Mouse (Mus musculus): ENCODE data around the gene Ttc7. TPM values are rescaled to one million over a fixed set of nuclear protein-coding genes. Genes with fewer than 3 reads are reported as not detected.
A peak's percentile ranks its signal among the peaks of the same experiment; 100 is the strongest.
"Not testable (repeated sequence)": the region's sequence is repeated elsewhere in the genome, so short reads cannot be mapped to it uniquely, and the experiment has no call there.

Ttc7 gene
- total RNA-seq, 2 experiments from 2014 or later, result 10.4 to 13.0 TPM

DNA sequence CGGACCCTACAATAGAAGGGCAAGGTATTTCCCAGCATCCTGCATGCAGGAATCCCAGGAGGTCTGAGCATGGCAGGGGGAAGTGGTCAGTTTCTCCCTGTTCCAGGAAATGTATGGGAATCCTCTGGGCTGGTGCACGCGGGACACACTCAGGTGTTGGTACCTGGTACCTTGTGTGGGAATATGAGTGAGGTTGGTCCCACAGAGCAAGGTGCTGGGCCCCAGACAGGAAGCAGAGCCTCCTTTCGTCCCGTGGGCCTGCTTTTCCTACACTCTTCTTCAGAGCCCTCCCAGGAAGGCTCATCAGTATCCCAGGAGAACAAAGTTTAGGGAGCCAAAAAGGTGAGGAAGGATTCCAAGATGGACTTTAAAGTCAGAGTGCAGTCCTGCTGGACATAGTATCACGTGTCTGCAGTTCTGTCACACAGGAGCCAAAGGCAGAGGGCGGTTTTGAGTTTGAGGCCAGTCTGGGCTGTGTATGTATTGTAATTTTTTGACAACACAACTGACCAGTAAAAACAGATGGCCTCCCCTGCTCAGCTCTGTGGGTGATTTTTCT lies 1.9 kb downstream of the Ttc7 start:
- intact Hi-C loops (cut with DNase I), result no loop called here
- no peak for DNase-seq (ENCODE audit: low spot score)

DNA sequence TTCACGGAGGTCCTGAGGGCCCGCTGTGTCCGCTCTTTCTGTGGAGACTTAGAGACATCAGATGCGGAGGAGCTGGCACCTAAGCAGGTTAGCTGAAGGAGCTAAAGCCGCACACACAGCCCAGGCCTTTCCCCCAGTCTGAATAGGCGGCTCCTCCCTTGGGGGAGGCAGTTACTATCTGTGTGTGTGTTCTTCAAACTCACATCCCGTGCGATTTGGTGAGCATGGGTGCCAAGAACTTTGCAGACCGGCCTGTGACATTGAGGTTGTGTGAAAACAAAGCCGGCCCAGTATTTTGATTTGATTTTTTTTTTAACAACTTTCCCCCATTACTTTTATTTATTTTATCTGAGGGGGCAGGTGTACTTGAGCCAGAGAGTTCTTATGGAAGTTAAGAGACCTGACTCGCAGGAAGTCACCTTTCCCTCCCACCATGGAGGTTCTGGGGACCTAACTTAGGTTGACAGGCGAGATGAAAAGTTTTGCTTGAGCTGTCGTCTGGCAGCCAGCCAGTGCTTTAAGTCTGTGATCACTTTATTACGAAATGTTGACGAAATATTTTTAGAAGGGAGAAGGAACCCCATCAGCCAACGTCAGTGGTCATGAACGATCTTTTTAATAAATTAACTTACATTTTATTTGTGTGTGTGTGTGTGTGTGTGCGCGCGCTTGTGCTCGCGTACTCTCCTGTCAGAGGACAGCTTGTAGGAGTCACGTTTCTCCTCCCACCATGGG lies 3.2 kb downstream of the Ttc7 start:
- intact Hi-C loops (cut with DNase I), result no loop called here

DNA sequence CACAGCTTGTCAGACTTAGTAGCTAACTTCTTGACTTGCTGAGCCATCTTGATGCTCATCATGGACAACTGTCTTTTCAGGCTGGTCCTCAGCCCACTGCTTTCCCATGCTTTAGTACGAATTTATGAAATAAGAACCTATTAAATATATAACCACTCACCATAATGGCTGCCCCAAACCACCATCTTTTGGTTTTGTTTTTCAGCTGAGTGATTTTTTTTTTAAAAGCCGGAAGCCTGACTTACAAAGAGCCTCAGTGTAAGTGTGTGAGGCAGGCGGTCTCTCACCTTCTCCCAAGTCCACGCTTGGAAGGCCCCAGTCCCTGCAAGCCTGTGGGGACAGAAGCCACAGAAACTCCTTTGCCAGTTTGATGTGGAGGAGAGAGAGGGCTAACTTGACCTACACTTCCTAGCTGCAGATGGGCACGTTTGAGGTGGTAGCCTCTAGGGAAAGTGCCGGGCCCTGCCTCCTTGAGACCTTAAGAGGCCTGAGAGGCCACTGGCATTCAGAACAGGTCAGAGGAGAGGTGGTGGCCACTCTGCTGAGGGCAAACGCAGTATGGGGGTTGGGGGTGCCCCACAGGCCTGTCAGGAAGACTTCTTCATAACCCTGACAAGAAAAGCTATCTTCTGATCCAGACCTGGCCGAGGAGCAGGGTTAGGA lies 3.9 kb downstream of the Ttc7 start:
- DNase-seq (ENCODE audit: low spot score), result no peak
- intact Hi-C loops (cut with DNase I), result no loop called here

More for the DNA sequence above, 3.2 kb downstream of the Ttc7 start:
- DNase-seq (ENCODE audit: low spot score), result no peak

DNA sequence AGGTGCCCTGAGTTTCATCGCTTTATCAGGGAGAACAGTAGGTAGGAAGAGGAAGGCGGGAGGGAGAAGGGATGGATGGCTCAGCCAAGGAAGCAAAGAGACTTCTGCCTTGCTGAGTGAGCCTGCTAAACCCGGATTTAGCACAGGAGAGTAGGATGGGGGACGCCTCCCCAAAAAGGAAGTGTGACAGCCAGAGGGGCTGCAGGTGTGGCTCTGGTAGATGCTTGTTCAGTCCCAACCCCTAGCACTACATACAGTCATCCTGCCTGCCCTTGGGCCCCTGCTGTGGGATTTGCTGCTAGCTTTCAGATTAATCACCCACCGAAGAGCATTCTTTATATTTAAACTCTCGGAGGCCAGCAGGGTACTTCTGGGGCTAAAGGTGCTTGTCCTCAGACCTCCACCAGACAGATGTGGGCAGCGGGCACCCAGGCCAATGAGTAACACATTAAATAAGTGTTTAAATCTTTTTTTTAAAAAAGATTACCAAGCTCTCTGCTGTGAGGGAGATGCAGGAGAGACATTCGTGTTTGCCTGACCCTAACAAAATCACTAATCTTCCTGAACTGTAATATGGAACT lies 4.6 kb downstream of the Ttc7 start:
- no peak for DNase-seq (ENCODE audit: low spot score)

DNA sequence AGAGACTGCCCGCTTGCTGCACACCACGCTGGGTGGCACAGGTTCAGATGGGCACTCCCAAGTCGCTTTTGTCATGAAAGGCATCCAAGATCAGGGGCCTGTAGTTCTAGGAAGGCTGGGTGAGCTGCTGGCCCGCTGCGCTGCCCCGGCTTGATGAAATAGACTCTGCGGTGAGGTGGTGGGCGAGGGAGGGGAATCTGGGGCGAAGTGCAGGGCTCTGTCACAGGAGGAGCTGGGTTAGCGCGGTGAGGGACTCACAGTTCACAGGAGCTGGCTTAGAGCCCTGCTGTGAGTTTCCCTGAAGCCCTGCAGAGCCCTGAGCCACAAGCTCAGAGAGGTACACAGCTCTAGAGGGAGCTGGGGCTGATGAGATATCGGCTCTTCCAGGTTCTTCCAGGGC lies 5.4 kb downstream of the Ttc7 start:
- DNase-seq (ENCODE audit: low spot score), result no peak
- intact Hi-C loops (cut with DNase I), result no loop called here

More for the DNA sequence above, 4.6 kb downstream of the Ttc7 start:
- intact Hi-C loops (cut with DNase I), result no loop called here

DNA sequence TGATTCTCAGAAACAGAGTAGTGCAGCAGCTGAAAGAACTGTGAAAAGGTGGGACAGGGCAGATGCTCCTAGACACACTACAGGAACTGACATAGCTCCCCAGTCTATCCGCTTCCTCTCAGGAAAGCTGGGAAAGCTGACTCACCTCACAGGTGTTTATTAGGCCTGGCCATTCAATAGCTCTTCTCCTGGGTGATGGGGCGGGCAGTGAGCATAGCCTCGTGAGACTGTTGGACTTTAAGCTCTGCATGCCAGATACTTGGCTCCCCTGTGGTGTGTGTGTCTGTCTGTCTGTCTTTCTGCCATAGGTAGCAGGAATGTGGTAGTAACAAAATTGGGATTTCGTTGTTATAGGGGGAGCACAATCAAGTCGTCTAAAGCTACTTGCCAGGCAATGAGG lies 6.7 kb downstream of the Ttc7 start:
- intact Hi-C loops (cut with DNase I), result no loop called here

DNA sequence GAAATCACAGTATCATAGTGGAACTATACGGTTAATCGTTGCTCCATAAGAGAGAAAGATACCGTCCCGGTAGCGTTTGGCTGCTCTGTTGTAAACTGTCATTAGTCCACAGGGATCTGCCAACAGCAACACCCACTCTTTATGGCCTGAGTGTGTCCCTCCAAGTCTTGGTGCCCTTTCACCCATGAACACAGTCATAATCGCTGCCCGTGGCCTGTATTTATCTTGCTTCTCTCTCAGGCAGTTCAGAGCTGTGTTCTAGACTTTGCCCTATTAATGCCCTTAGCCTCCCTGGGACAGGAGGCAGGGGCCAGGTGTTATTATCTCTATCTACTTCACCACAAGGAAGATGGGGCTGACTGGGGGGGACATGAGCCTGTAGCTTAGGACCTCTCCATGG lies 8.4 kb downstream of the Ttc7 start:
- intact Hi-C loops (cut with DNase I), result no loop called here
- DNase-seq (ENCODE audit: low spot score), result no peak

More for the DNA sequence above, 6.7 kb downstream of the Ttc7 start:
- DNase-seq (ENCODE audit: low spot score), result no peak

DNA sequence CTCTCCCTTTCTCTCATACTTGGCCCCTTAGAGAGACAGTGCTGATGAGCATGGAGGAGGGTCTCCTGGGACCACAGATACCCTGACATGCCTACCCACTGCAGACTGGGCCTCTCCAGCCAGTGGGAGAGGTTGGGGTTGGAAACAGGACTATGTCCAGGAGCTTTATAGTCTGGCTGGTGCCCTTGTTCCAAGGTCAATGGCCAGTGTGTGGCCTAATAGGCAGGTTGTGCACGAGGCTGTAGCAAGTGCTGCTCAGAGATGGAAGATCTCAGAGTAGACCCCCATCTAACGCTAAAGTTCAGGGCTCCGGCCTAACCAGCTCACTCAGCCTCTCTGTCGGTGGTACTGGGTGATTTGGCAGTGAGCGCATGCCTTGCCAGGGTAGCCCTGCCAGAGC lies 9.1 kb downstream of the Ttc7 start:
- intact Hi-C loops (cut with DNase I), result no loop called here
- no peak for DNase-seq (ENCODE audit: low spot score)

DNA sequence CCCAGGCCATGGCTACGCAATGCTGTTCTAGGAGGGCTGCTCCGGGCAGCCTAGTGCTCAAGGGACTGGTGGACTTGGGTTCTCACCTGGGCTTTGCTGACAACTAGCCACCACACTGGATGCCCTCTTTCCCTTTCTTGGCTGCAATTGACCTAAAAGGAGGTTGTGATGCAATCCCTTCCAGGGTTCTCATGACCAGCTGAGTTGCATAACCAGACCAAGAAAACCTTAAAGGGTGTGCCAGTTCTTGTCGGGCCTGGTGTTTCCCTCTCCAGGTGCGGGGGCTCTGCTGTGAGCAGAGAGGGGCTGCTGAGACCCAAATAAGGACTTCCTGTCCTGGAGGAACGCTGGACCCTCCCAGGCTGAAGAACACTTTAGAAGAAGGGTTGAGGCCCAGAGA lies 10.4 kb downstream of the Ttc7 start:
- no peak for DNase-seq (ENCODE audit: low spot score)
- intact Hi-C loops (cut with DNase I), result no loop called here

DNA sequence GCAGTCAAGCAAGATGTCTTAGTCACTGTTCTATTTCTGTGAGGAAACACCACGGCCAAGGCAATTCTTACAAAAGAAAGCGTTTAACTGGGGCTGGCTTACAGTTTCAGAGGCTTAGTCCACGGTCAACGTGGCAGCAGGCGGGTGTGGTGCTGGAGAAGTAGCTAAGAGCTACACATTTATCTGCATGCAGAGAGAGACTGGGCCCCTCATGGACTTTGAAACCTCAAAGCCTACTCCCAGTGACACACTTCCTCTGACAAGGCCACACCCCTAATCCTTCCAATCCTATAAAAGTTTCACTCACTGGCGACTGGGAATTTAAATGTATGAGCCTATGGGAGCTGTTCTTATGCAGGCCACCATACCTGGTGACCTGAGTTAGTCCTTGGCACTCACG lies 13.1 kb downstream of the Ttc7 start:
- no peak for DNase-seq (ENCODE audit: low spot score)
- intact Hi-C loops (cut with DNase I), result no loop called here

DNA sequence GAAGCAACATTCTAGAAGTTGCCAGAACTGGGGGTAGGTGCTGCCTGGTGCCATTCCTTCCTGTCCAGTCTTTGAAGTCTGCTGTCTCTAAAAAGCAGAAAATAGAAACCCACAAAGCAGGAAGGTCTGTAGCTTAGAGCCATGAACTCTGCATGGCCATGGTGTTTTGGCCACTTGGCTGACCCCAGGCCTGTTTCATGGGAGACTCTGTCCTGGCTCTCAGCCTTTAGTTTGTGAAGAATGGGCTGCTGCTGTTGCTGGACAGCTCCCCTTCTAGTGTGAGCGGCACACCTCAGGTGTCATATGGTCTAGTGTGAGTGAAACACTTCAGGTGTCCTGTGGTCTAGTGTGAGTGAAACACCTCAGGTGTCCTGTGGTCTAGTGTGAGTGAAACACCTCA lies 14.0 kb downstream of the Ttc7 start:
- DNase-seq (ENCODE audit: low spot score); intact Hi-C loops (cut with DNase I): not testable (repeated sequence)

DNA sequence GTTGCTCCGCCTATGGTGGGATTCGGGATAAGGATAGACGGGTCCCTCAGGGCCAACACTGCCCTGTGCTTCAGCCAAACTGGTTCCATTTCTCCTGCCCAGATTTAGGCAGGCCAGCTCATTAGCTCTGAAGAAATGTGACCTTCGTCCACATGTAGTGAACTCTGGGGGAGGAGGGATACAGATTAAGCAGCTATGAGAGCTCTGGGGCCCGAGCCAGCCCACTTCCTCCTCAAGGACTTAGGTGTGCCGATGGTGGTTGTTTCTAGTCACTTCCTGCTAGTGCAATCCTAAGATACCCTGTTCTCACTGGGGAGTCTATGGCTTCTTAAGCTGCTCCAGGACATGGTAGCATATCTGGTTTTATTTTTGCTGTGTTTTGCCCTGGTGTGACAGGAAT lies 16.3 kb downstream of the Ttc7 start:
- intact Hi-C loops (cut with DNase I), result no loop called here
- no peak for DNase-seq (ENCODE audit: low spot score)

DNA sequence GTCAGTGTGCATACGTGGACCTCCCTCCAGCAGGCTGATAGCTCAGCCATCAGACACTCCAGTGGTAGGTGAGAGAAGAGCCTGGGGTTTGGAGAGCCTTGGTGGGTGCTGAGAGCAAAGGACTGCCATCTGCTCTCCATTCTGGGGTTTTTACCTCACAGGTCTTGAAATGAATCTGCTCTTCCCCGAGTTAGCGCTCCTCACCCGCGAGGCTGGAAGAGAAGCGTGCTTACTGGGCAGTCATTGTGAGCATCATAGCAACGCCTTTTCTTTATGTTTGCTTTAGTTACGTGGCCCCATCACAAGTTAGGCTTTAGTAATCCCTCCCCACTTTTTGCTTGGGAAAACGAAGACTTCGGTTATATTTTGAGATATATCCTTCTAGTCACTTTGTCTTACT lies 17.7 kb downstream of the Ttc7 start:
- no peak for DNase-seq (ENCODE audit: low spot score)
- intact Hi-C loops (cut with DNase I), result no loop called here

DNA sequence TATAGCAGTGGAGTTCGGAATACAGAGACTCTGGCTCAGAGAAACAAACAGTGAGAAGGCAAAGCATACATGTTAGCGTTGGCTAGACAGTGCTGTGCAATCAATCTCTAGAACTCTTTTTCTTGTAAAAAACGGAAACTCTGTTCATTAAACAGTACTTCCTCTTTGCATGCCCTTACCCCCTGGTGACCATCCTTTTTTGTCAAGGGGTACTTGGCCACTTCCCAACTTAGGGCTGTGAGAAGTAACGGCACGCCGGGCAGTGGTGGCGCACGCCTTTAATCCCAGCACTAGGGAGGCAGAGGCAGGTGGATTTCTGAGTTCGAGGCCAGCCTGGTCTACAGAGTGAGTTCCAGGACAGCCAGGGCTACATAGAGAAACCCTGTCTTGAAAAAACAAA lies 18.9 kb downstream of the Ttc7 start:
- intact Hi-C loops (cut with DNase I); DNase-seq (ENCODE audit: low spot score): not testable (repeated sequence)

DNA sequence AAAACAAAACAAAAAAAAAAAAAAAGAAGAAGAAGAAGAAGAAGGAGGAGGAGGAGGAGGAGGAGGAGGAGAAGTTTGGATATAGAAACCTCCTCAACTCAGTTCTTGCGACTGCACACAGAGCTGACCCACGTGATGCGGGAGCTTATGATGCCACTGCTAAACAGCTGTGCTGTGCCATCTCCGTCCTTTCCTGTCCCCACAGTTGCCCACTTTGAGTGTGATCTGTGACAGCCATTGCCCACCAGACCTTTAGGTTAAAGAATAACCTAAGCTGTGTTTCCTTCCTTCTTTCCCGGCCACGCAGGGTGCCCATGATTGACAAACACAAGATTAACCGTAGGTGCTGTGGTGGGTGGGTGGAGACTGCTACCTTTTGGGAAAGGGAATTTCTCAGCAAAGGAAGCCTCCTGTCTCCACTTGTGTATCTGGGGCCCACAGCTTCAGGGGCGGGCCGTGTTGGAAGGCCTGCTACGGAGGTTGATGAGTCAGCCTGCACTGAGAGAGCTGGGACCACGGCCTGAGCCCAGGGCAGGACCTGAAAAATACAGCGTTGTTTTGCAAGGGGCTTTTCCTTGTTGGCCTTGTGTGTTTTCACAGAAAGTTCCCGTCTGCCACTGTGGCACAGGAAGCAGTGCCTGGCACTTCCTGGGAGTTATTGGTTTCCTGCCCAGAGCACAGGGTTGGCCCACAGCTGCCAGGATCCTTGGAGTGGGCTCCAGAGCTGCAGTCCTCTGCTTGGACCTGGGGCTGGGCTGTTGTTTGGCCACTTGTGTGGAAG lies 19.5 kb downstream of the Ttc7 start:
- intact Hi-C loops (cut with DNase I), result no loop called here
- peak; percentile 37 for DNase-seq (ENCODE audit: low spot score)

DNA sequence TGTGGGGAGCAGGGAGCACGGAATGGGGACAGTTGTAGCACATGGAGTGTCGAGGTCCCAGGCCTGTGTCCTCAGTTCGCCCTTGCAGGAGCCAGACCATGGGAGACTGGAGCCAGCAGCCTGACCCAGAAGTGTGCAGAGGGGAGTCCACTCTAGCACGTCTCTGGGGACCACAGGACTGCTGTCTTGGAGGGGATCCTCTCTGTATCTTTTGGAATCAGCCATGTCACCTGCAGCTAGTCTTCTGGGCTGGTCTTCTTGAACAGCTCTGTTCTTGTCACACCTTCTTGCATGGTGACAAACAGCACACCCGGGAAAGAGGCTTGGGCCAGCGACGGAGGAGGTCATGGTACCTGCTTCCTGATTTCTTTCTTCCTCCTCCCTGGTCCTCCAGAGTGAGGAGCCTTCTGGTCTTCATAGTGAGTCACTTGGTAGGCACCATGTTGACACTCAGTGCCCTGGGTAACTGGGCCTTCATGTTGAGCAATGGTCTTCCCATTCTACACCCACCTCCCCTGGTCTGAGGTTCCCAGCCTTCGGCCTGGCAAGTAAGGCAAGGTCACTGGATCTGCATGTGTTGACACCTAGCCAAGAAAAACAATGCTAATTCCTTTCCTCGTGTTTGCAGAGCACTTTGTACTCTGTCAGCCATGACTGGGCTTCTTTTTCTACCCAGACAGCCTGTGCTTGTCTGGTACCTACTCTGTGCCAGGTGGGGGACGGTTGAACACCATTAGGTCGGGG lies 21.6 kb downstream of the Ttc7 start:
- no peak for DNase-seq (ENCODE audit: low spot score)
- intact Hi-C loops (cut with DNase I), result no loop called here

DNA sequence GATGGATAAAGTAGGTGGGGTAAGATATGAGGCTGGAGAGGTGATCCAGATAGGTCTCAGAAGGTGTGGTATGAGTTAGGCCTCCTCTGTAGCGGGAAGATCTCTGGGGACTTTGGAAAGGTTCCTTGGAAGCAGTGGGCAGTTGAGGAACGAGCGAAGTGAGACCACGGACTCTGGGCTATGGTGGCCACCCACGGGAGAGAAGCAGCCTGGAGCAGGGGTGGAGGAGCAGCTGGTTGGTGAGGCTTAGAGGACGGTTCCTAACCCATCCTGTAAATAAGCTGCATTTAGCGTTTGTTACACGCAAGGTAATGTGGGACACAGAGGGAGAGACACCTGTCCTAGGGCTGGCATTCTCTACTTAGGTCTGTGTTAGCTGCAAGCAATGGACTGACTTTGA lies 22.4 kb downstream of the Ttc7 start:
- intact Hi-C loops (cut with DNase I), result no loop called here
- DNase-seq (ENCODE audit: low spot score), result no peak

DNA sequence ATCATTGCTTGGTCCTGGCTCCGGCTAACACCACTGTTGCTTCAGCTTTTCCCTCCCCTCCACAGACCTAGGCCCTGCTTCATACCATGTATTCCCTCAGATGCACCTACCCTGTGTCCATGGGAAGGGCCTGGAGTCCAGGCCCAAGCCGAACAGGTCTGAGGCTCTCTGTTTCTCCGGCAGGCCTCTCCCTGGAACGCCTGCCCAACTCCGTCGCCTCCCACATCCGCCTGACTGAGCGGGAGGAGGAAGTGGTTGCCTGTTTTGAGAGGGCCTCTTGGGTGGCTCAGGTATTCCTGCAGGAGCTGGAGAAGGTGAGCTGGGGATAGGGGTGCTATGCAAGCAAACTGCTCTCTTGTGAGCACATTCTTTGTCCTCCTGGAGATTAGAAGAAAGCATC lies 24.1 kb downstream of the Ttc7 start:
- intact Hi-C loops (cut with DNase I), result no loop called here

DNA sequence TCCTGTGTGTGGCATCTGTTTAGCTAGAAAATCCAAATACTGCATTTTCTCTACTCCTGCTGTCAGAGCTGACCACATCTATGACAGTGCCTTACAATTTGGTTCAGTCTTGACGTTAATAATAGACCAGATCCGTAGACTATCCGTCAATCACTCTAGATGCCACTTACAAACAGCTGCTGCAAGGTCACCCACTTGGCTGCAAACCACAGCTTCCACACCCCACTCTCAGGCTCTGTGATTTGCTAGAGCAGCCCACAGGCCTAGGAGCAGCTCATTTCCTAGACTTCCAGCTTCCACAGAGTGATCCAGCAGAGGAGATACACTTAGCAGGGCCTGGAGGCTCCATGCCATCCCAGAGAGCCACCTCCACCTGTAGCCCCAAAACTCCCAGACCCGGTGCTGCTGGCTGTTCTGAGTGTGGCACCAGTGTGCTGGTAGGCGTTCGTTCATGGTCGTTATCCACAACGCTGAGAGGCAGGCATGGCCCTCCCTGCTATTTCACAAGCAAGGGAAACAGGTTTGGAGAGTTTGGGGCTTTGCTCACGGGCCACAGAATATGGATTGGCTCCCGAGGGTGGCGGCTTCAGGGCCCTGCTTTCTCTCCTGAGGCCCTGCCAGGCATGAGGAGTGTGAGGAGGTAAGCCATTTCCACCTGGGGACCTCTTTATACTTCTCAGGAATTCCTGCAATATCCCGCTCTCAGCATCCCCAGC lies 26.5 kb downstream of the Ttc7 start:
- intact Hi-C loops (cut with DNase I), result no loop called here
- DNase-seq (ENCODE audit: low spot score), result no peak

More for the DNA sequence above, 24.1 kb downstream of the Ttc7 start:
- no peak for DNase-seq (ENCODE audit: low spot score)

Data from heart, postnatal 25 days (tissue).